Mouse (Mus musculus) Patski (cell line): ENCODE measurements around the gene Oaz1. TPM values are rescaled to one million over a fixed set of nuclear protein-coding genes. Genes with fewer than 3 reads are reported as not detected.
"Not testable (repeated sequence)": the region's sequence is repeated elsewhere in the genome, so short reads cannot be mapped to it uniquely, and the experiment has no call there.

Experiments used
- ATAC-seq: fragments of 100-300 bp; one replicate; pipeline ENCODE4 v1.8.0; 2021
- CTCF ChIA-PET: fragments of 350-600 bp; sonication (Branson Sonifier 250); formaldehyde crosslinking; loops from one replicate; lab custom pipeline; 2022; ENCODE audit warnings: inconsistent platforms; lab: Charles Lee
- POLR2A ChIA-PET: fragments of 350-600 bp; sonication (Branson Sonifier 250); formaldehyde crosslinking; loops from one replicate; lab custom pipeline; 2022; ENCODE audit warnings: antibody characterized with exemption, inconsistent platforms; lab: Charles Lee
- DNase-seq: peaks from one replicate; pipeline ENCODE4 v3.0.0-alpha.2; 2011; ENCODE audit warnings: low read depth, low spot score
- H3K27me3 ChIP-seq: fragments of 371-371 bp; one replicate; pipeline ENCODE4 v1.5.1; 2021
- CTCF ChIP-seq: fragments of 100-300 bp; IDR thresholded peaks from one replicate; pipeline ENCODE4 v1.5.1; 2021
- in situ Hi-C: fragments of 300-500 bp; cut with MboI; formaldehyde crosslinking; loops from 3 replicates; pipeline ENCODE4 v1.11.1; 2018; ENCODE audit warnings: low pct_unique_long_range_greater_than_20kb, mixed read lengths
- polyA plus RNA-seq: library from polyadenylated mRNA; unstranded; gene quantifications from one replicate; pipeline ENCODE4 v1.2.3, GENCODE M21; 2021

Gene Oaz1
- polyA plus RNA-seq, 1 experiment from 2014 or later, result 618 TPM

DNA sequence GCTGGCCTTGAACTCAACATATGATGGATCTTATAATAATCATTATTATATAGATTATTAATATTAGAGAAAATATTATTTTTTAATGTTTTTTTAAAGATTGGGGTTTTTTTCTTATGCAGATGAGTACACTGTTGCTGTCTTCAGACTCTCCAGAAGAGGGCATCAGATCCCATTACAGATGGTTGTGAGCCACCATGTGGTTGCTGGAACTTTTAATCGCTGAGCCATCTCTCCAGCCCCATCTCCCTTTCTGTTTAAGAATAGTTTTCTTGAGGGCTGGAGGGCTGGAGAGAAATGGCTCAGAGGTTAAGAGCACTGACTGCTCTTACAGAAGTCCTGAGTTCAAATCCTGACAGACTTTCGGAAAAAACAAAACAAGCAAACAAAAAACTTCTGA lies 4.5 kb upstream of the Oaz1 start:
- CTCF ChIA-PET, result no interaction called here
- no peaks in the 10 kb centered on the region for H3K27me3 ChIP-seq
- in situ Hi-C loops, result loop anchor here (5.0 kb wide), 3 partner anchors 55 to 175 kb away; no protein-coding TSS in a partner anchor
- DNase-seq, result no peak
- POLR2A ChIA-PET, result no interaction called here
- ATAC-seq, result no peak
- no peak for TF ChIP-seq CTCF

DNA sequence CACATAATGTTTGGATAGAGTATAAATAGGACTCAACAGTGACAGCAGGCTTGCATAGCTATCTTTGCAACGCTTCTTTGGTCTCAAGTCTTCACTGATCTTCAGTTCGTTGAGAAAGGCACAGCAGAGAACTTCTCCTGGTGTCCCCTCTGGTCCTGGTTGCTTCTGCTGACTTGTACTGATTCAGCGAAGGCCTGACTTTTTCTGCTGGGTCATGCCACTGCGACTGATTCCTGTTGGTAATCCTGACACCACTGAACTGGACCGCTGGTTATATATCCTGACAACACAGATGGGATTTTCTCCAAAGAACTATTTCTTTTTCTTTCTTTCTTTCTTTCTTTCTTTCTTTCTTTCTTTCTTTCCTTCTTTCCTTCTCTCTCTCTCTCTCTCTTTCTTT lies 3.9 kb upstream of the Oaz1 start:
- no peaks in the 10 kb centered on the region for H3K27me3 ChIP-seq
- in situ Hi-C loops, result loop anchor here (5.0 kb wide), 3 partner anchors 55 to 175 kb away; no protein-coding TSS in a partner anchor
- ChIA-PET POLR2A (no interaction called here), CTCF (no interaction called here)
- no peak for ATAC-seq
- no peak for TF ChIP-seq CTCF
- no peak for DNase-seq

DNA sequence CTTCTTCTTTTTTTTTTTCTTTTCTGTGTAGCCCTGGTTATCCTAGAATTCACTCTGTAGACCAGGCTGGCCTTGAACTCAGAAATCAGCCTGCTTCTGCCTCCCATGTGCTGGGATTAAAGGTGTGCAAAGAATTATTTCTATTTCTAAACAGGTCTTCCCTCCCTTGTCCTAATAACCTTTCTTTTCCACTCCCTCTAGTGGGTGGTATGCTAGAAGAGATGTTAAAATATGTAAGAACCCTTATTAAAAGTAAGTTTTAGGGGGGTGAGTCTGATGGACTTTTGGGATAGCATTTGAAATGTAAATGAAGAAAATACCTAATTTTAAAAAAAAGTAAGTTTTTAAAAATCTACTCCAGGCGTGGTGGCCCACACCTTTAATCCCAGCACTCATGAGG lies 3.1 kb upstream of the Oaz1 start:
- in situ Hi-C loops, result loop anchor here (5.0 kb wide), 3 partner anchors 54 to 174 kb away; no protein-coding TSS in a partner anchor
- DNase-seq, result no peak
- no peak for TF ChIP-seq CTCF
- ChIA-PET CTCF (no interaction called here), POLR2A (no interaction called here)
- H3K27me3 ChIP-seq, result no peaks in the 10 kb centered on the region
- ATAC-seq, result no peak

DNA sequence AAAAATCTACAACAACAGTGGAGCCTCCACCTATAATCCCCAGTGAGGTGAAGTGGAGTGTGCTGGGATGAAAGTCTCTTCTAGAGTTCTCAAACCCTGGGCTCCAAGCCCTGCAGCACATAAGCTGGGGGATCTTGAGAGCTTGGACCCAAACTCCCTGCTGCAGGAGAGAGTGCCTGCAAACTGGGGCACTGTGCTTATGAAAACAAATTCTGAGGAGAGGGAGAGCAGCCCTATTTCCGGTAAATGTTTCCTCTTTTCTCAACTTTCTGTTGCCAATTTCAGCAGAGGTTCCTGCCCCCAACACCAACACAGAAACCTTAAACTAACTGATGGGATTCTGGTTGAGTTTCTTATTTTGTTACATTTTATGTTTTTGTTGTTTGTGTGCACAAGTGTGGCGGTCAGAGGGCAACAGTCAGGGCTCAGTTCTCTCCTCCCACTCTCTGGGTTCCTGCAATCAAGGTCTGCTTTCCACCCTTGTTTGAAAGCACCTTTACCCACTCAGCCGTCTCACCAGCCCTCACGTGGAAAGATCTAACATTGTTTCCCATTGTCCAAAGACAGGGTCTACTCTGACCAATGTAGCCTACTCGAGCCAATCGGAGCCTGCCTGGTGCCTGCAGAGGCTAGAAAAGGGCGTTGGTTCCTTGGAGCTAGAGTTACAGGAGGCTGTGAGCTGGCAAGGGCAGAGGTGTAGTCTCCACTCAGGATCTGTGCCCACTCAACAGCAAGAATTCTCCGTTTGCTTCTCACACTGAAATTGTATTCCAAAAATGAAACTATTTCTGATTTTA lies 2.4 kb upstream of the Oaz1 start:
- CTCF ChIA-PET, result no interaction called here
- no peak for DNase-seq
- POLR2A ChIA-PET, result no interaction called here
- no peaks in the 10 kb centered on the region for H3K27me3 ChIP-seq
- in situ Hi-C loops, result loop anchor here (5.0 kb wide), 3 partner anchors 53 to 173 kb away; no protein-coding TSS in a partner anchor
- ATAC-seq, result no peak
- no peak for TF ChIP-seq CTCF

DNA sequence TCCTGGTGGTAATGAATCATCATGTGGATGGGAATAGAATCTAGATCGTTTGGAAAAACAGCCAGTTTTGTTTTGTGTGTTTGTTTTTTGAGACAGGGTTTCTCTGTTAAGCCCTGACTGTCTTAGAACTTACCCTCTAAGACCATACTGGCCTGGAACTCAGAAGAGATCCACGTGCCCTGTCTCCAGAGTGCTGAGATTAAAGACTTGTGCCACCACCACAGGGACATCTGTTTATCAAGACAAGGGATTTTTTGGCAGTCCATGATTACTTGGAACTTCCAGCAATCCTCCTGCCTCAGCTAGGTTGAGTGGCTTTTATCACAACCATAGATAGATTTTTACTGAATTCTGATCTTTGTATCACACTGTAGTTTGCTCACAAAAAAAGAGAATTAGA lies 1.6 kb upstream of the Oaz1 start:
- ChIA-PET CTCF (no interaction called here), POLR2A (no interaction called here)
- ATAC-seq, result no peak
- H3K27me3 ChIP-seq, result no peaks in the 10 kb centered on the region
- no peak for DNase-seq
- in situ Hi-C loops, result loop anchor here (5.0 kb wide), 3 partner anchors 52 to 172 kb away; no protein-coding TSS in a partner anchor
- TF ChIP-seq CTCF, result no peak

DNA sequence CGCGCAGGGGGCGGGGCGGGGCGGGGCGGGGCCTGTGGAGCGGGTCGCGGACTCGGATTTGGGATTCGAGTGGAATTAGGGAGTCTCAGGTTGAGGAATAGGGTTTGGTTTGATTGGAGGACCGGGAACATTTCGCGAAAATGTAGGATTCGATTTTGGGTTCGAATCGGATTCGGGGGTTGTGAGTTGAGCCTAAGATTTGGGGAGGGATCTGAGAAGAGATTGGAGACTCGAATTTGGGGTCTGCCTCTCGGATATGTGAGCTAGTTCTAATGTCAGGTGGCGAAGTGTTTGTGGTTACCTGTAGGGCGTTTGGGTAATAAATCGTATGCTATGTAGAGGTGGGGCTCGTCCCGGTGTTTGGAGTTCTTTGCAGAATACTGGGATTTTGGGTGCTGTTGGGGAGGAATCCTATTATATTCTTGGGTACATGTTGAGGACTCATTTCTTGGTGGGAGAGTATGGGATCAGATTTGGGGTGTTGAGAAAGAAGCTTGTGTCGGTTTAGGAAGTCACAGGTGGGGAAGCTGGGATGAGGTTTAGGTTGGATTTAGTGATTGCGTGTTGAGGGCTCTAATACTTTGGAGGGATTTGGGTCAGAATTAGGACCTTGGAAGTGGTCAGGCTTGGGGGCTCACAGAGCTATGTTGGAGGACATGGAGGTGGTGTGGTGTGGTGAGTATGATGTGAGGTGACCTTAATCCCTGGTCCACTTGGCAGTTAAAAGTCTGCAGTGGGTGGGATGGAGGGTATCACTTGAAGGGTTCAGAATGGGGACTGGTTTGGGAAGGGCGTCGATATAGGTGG lies 810 bp downstream of the Oaz1 start:
- no peaks in the 10 kb centered on the region for H3K27me3 ChIP-seq
- CTCF ChIA-PET, result interaction anchor here (1.2 kb wide), 1 partner anchor 15 kb away, joined by 4 read pairs; no protein-coding TSS in a partner anchor
- POLR2A ChIA-PET, result interaction anchor here (0.6 to 0.9 kb wide), 5 partner anchors 9 to 28 kb away, joined by 3 to 5 read pairs (median 3); partner anchors contain the start of genes Lsm7 and Sppl2b
- in situ Hi-C loops, result no loop called here
- no peak for ATAC-seq
- DNase-seq, result no peak
- TF ChIP-seq CTCF, result no peak

DNA sequence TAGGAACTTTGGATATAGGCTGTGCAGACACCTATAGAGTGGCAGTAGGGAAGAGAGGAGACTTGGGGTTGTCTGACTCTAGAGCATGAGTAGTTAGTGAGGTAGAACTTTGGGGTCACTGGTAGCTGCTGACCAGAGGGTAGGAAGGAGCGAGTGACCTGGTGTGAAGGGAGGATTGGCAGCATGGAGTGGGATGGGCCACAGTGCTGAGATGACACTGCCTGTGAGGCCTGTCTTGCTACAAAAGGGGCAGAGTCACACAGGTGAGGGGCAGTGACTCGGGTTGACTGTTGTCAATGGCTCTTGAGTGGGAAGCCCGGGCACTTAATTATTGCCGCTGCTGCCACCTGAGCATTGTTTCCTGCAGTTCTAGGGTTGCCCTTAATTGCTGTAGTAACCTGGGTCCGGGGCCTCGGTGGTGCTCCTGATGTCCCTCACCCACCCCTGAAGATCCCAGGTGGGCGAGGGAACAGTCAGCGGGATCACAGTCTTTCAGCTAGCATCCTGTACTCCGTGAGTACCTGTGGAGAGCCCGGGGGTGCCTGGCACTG lies 1.5 kb downstream of the Oaz1 start:
- ChIA-PET POLR2A (interaction anchor here (0.6 to 0.9 kb wide), 2 partner anchors 15 to 26 kb away, joined by 3 read pairs; no protein-coding TSS in a partner anchor), CTCF (interaction anchor here (1.2 kb wide), 1 partner anchor 15 kb away, joined by 4 read pairs; no protein-coding TSS in a partner anchor)
- ATAC-seq, result no peak
- no peak for TF ChIP-seq CTCF
- DNase-seq, result no peak
- no peaks in the 10 kb centered on the region for H3K27me3 ChIP-seq
- in situ Hi-C loops, result no loop called here

DNA sequence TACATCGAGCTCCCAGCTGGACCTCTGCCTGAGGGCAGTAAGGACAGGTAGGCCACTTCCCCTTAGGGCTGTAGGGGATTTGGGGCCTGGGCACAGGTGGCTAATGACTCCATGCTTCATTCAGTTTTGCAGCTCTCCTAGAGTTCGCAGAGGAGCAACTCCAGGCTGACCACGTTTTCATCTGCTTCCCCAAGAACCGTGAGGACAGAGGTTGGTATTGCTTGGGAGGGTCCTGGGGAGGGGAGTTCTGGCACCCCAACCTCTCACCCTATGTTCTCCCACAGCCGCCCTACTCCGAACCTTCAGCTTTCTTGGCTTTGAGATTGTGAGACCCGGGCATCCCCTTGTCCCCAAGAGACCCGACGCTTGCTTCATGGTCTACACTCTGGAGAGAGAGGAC lies 2.1 kb downstream of the Oaz1 start:
- ATAC-seq, in situ Hi-C loops, H3K27me3 ChIP-seq, DNase-seq: not testable (repeated sequence)
- ChIA-PET CTCF (interaction anchor here (1.2 kb wide), 1 partner anchor 14 kb away, joined by 4 read pairs; no protein-coding TSS in a partner anchor), POLR2A (interaction anchor here (1.0 kb wide), 1 partner anchor 67 kb away, joined by 3 read pairs; no protein-coding TSS in a partner anchor)

DNA sequence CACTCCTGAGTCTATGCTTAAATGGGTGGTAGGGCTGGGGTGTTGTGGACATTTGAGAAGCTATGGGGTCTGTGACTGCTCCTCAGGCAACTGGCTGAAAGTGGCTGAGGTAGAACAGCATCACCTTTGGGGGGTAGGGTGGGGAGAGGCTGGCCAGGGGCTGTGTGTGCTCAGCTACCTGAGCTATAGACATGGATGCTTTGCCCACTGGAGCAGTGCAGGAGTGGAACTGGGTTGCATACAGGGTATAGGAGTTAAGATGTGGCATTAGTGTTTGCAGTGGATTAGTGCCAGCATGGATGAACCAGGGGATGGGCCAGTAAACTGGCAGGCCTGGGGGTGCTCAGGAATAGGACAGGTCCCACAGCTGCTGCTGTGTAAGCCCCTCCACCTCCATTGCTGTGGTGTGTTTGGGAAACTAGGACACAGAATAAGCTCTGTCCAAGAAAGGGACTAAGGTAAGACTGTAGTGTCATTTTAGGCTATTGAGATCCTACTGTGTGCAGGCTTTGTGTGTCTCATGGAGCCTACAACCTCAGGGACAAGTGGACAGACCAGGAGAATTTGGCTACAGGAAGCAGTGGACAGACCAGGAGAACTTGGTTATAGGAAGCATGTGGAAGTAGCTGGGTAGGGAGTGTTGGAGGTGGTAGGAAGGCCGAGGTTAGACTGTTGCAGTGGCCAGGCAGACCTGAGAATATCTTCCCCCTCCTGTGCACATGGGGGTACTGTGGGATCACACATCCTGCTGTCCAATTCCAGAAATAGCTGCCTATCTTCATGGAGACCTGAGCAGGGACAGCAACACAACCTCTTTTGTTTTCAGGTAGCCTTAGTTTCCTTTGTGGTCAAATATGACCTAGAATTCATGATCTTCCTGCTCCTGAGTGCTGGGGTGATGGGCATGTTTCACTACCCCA lies 3.2 kb downstream of the Oaz1 start:
- DNase-seq (no peak), ATAC-seq (no peak)
- H3K27me3 ChIP-seq, result no peaks in the 10 kb centered on the region
- POLR2A ChIA-PET, result interaction anchor here (1.0 to 1.8 kb wide), 3 partner anchors 29 to 66 kb away, joined by 3 to 8 read pairs (median 3); no protein-coding TSS in a partner anchor
- CTCF ChIA-PET, result interaction anchor here (1.2 to 1.4 kb wide), 4 partner anchors 38 to 81 kb away, joined by 3 to 4 read pairs (median 3); no protein-coding TSS in a partner anchor
- no peak for TF ChIP-seq CTCF
- in situ Hi-C loops, result no loop called here
